Mouse (Mus musculus) megakaryocyte, embryonic 14.5 days (primary cell): ENCODE data around the gene Ankrd54.

Experiments used
- FLI1 ChIP-seq: IDR thresholded peaks from 2 replicates; pipeline ENCODE4 v1.6.1; 2012; ENCODE audit warnings: low read length, inconsistent platforms, mixed read lengths
- GATA1 ChIP-seq: IDR thresholded peaks from 3 replicates; pipeline ENCODE4 v1.6.1; 2012; ENCODE audit warnings: mixed read lengths, low read length, inconsistent platforms, borderline replicate concordance

GRCm38 (mm10) chr15:79105804-79106203 lies 43.1 kb upstream of the Ankrd54 start:
- no peak for TF ChIP-seq GATA1
- no peak for TF ChIP-seq FLI1
